In the genomic region with DNA sequence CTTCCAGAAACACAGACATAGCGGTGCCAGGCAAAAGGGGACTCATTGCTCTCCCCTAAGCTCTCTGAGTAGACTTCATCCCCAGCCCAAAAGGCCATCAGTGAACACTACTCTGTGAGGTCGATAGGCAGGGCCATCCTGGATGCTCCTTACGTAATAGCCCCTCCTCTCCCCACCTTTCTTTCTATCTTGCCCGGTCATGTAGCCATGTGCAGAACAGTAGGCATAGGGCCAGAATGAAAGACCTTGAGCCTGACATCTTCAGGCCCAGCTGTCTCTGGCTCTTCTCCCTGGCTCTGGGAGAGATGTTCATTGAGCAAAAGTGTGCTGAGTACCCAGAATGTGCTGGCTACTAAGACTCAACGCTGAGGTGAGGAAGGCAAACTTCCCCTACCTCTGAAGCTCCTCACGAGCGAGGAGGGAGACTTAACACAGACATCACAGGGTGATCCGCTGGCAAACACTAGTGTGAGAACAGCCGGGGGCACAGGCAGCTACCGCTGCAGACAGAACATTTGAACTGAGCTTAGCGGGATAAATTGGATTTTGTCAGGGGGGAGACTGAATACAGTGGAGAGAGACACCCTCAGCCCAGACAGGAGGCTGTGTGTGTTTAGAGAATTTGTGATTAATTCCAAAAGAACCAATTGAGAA, we compare ENCODE assay signal across 21 mouse cellular contexts. TPM values are rescaled to one million over a fixed set of nuclear protein-coding genes. Genes with fewer than 3 reads are reported as not detected.
DNase-seq lines count a peak whose midpoint lies in the region; ATAC-seq and TF ChIP-seq lines count a peak whose summit lies in the region.
"Had no signal": no experiment of that assay in that cellular context is flagged by ENCODE, and none has a peak within 500 bp of the region (broad histone marks: within the 10 kb centered on the region; RNA-seq: fewer than 3 reads in every experiment).

No protein-coding gene starts in this region.

- H3K27ac ChIP-seq in hindbrain, postnatal 0 days, result no peak overlapping the region
- no peak overlapping the region for H3K27ac ChIP-seq in hindbrain, embryonic 13.5 days
- no peak overlapping the region for H3K27ac ChIP-seq in midbrain, embryonic 13.5 days
- H3K27ac ChIP-seq in midbrain, embryonic 15.5 days, result no peak overlapping the region
- H3K27ac ChIP-seq in midbrain, postnatal 0 days (ENCODE audit: low read depth, low read length), result no peak overlapping the region
- no peak overlapping the region for H3K27ac ChIP-seq in embryonic facial prominence, embryonic 10.5 days (replicated peaks)
- H3K27ac ChIP-seq: forebrain, embryonic 12.5 days; heart, adult 2 months; hindbrain, embryonic 10.5 days; limb, embryonic 15.5 days had no signal

- ATAC-seq in hindbrain, postnatal 0 days, result 0 out of 2 replicates have a peak, but pooled peaks have one; percentile 15
- no peak for ATAC-seq in hindbrain, embryonic 13.5 days (ENCODE audit: low FRiP score)
- 0 out of 2 replicates have a peak, but pooled peaks have one; percentile 6 for ATAC-seq in midbrain, embryonic 13.5 days
- ATAC-seq in midbrain, embryonic 15.5 days (replicated peaks), result no peak
- ATAC-seq in midbrain, postnatal 0 days (ENCODE audit: low FRiP score), result no peak
- ATAC-seq: inflammation-experienced regulatory T-cells, adult 6 months had no signal

- H3K9me3 ChIP-seq in hindbrain, postnatal 0 days (ENCODE audit: low read length), result no peaks in the 10 kb centered on the region
- H3K9me3 ChIP-seq in hindbrain, embryonic 13.5 days, result no peaks in the 10 kb centered on the region
- no peaks in the 10 kb centered on the region for H3K9me3 ChIP-seq in midbrain, embryonic 13.5 days
- no peaks in the 10 kb centered on the region for H3K9me3 ChIP-seq in midbrain, embryonic 15.5 days
- H3K9me3 ChIP-seq in midbrain, postnatal 0 days (ENCODE audit: low read length), result no peaks in the 10 kb centered on the region
- H3K9me3 ChIP-seq in embryonic facial prominence, embryonic 10.5 days, result no peaks in the 10 kb centered on the region
- H3K9me3 ChIP-seq: forebrain, embryonic 12.5 days; hindbrain, embryonic 10.5 days; limb, embryonic 15.5 days had no signal

- no peaks in the 10 kb centered on the region for H3K27me3 ChIP-seq in hindbrain, postnatal 0 days (ENCODE audit: insufficient read depth, low read length)
- H3K27me3 ChIP-seq in hindbrain, embryonic 13.5 days, result no peaks in the 10 kb centered on the region
- H3K27me3 ChIP-seq in midbrain, embryonic 13.5 days, result no peaks in the 10 kb centered on the region
- H3K27me3 ChIP-seq in midbrain, embryonic 15.5 days (replicated peaks), result no peaks in the 10 kb centered on the region
- H3K27me3 ChIP-seq in midbrain, postnatal 0 days (ENCODE audit: insufficient read depth, low read length), result no peaks in the 10 kb centered on the region
- no peaks in the 10 kb centered on the region for H3K27me3 ChIP-seq in embryonic facial prominence, embryonic 10.5 days (replicated peaks; ENCODE audit: low read depth, poor library complexity, severe bottlenecking)
- H3K27me3 ChIP-seq: forebrain, embryonic 12.5 days; limb, embryonic 15.5 days had no signal

- no peak overlapping the region for H3K9ac ChIP-seq in hindbrain, postnatal 0 days (replicated peaks; ENCODE audit: low read length)
- H3K9ac ChIP-seq in hindbrain, embryonic 13.5 days, result no peak overlapping the region
- H3K9ac ChIP-seq in midbrain, embryonic 13.5 days (replicated peaks), result no peak overlapping the region
- no peak overlapping the region for H3K9ac ChIP-seq in midbrain, embryonic 15.5 days
- H3K9ac ChIP-seq in midbrain, postnatal 0 days (replicated peaks; ENCODE audit: low read length, poor library complexity, severe bottlenecking), result no peak overlapping the region
- H3K9ac ChIP-seq: forebrain, embryonic 12.5 days; limb, embryonic 15.5 days had no signal

- TF ChIP-seq CTCF in hindbrain, postnatal 0 days (IDR thresholded peaks at IDR 0.05; ENCODE audit: low read depth), result no peak
- no peak for TF ChIP-seq CTCF in midbrain, postnatal 0 days (IDR thresholded peaks at IDR 0.05)

- 62% methylated on average over 11 of the region's 11 CpGs for WGBS in hindbrain, postnatal 0 days
- WGBS in hindbrain, embryonic 13.5 days, result 74% methylated on average over 11 of the region's 11 CpGs
- 64% methylated on average over 11 of the region's 11 CpGs for WGBS in midbrain, embryonic 13.5 days
- WGBS in midbrain, embryonic 15.5 days, result 59% methylated on average over 11 of the region's 11 CpGs
- 48% methylated on average over 11 of the region's 11 CpGs for WGBS in midbrain, postnatal 0 days
- 78% methylated on average over 11 of the region's 11 CpGs for WGBS in embryonic facial prominence, embryonic 10.5 days

- no peak overlapping the region for H3K4me2 ChIP-seq in hindbrain, postnatal 0 days (ENCODE audit: low read depth, low read length)
- no peak overlapping the region for H3K4me2 ChIP-seq in hindbrain, embryonic 13.5 days
- no peak overlapping the region for H3K4me2 ChIP-seq in midbrain, embryonic 13.5 days (replicated peaks)
- H3K4me2 ChIP-seq in midbrain, embryonic 15.5 days, result no peak overlapping the region
- H3K4me2 ChIP-seq in midbrain, postnatal 0 days (ENCODE audit: low read depth, low read length, poor library complexity, severe bottlenecking), result no peak overlapping the region
- H3K4me2 ChIP-seq: forebrain, embryonic 12.5 days; limb, embryonic 15.5 days had no signal

- no peaks in the 10 kb centered on the region for H3K4me1 ChIP-seq in hindbrain, postnatal 0 days (ENCODE audit: insufficient read depth, low read length)
- H3K4me1 ChIP-seq in hindbrain, embryonic 13.5 days (replicated peaks), result no peaks in the 10 kb centered on the region
- H3K4me1 ChIP-seq in midbrain, embryonic 13.5 days (replicated peaks), result 0 out of 2 replicates have a peak, but pooled peaks cover 3% of the 10 kb centered on the region
- H3K4me1 ChIP-seq in midbrain, embryonic 15.5 days, result 0 out of 2 replicates have a peak, but pooled peaks cover 4% of the 10 kb centered on the region
- no peaks in the 10 kb centered on the region; the same call in 1 of the 2 replicates for H3K4me1 ChIP-seq in midbrain, postnatal 0 days (ENCODE audit: insufficient read depth, low read length)
- H3K4me1 ChIP-seq in embryonic facial prominence, embryonic 10.5 days, result no peaks in the 10 kb centered on the region
- H3K4me1 ChIP-seq: limb, embryonic 15.5 days had no signal

- no peaks in the 10 kb centered on the region for H3K36me3 ChIP-seq in hindbrain, postnatal 0 days (ENCODE audit: insufficient read depth, low read length)
- H3K36me3 ChIP-seq in hindbrain, embryonic 13.5 days, result no peaks in the 10 kb centered on the region
- no peaks in the 10 kb centered on the region for H3K36me3 ChIP-seq in midbrain, embryonic 13.5 days
- H3K36me3 ChIP-seq in midbrain, embryonic 15.5 days (replicated peaks), result no peaks in the 10 kb centered on the region
- no peaks in the 10 kb centered on the region for H3K36me3 ChIP-seq in midbrain, postnatal 0 days (ENCODE audit: insufficient read depth, low read length)
- H3K36me3 ChIP-seq in embryonic facial prominence, embryonic 10.5 days (replicated peaks), result no peaks in the 10 kb centered on the region
- H3K36me3 ChIP-seq: forebrain, embryonic 12.5 days; hindbrain, embryonic 10.5 days; limb, embryonic 15.5 days had no signal

- peak; percentile 23 for DNase-seq in hindbrain, postnatal 0 days (ENCODE audit: low spot score)
- peak; percentile 11 for DNase-seq in cerebellum, adult 8-10 months
- peak; percentile 5 for DNase-seq in midbrain, postnatal 0 days (ENCODE audit: low spot score)
- no peak for DNase-seq in spleen, adult 18-20 months
- DNase-seq in embryonic facial prominence, embryonic 10.5 days (ENCODE audit: low spot score), result no peak
- DNase-seq: gastrocnemius, postnatal 14 days; heart, adult 2 months; kidney, postnatal 4 days; lung, adult 18-20 months; lung, postnatal 36 days; right cerebral cortex, adult 18-20 months had no signal

- no peak overlapping the region for H3K4me3 ChIP-seq in hindbrain, postnatal 0 days (ENCODE audit: low read length)
- no peak overlapping the region for H3K4me3 ChIP-seq in hindbrain, embryonic 13.5 days
- H3K4me3 ChIP-seq in midbrain, embryonic 13.5 days (replicated peaks), result no peak overlapping the region
- no peak overlapping the region for H3K4me3 ChIP-seq in midbrain, embryonic 15.5 days
- no peak overlapping the region for H3K4me3 ChIP-seq in midbrain, postnatal 0 days (ENCODE audit: low read depth, low read length)
- no peak overlapping the region for H3K4me3 ChIP-seq in embryonic facial prominence, embryonic 10.5 days
- H3K4me3 ChIP-seq: forebrain, embryonic 12.5 days; heart, adult 2 months; hindbrain, embryonic 10.5 days; limb, embryonic 15.5 days had no signal

RNA-seq across cellular contexts. Expression of a gene that starts 11.8 kb away (rescaled TPM):
- 1.1 TPM in 1 of 2 replicates, not detected in the other for total RNA-seq in hindbrain, postnatal 0 days (2014; rRNA removed)
- not detected in 2 replicates for polyA plus RNA-seq in hindbrain, postnatal 0 days (2015; fragmentation: Nextera tagmentation; extraction: Ambion mirVana)
- polyA plus RNA-seq in hindbrain, embryonic 13.5 days (2015; fragmentation: Nextera tagmentation; extraction: Ambion mirVana), result not detected in 2 replicates
- not detected in 2 replicates for polyA plus RNA-seq in midbrain, embryonic 13.5 days (2015; fragmentation: Nextera tagmentation; extraction: Ambion mirVana)
- not detected in 2 replicates for polyA plus RNA-seq in midbrain, embryonic 15.5 days (2015; fragmentation: Nextera tagmentation; extraction: Ambion mirVana)
- 0.11 TPM in 1 of 2 replicates, not detected in the other for total RNA-seq in midbrain, postnatal 0 days (2014; rRNA removed)
- polyA plus RNA-seq in midbrain, postnatal 0 days (2015; fragmentation: Nextera tagmentation; extraction: Ambion mirVana), result not detected in 2 replicates
- 0.29 and 0.37 TPM in 2 replicates for polyA plus RNA-seq in embryonic facial prominence, embryonic 10.5 days (2016; fragmentation: Nextera tagmentation; extraction: Ambion mirVana)
- total RNA-seq: gastrocnemius, postnatal 14 days; heart, adult 2 months; layer of hippocampus, postnatal 14 days; left cerebral cortex, postnatal 10 days had no signal
- polyA plus RNA-seq: C2C12; hindbrain, embryonic 10.5 days; inflammation-experienced regulatory T-cells, adult 6 months had no signal

RNA-seq across cellular contexts. Expression of a gene that starts 33.8 kb away (rescaled TPM):
- not detected in 2 replicates for total RNA-seq in hindbrain, postnatal 0 days (2014; rRNA removed)
- polyA plus RNA-seq in hindbrain, postnatal 0 days (2015; fragmentation: Nextera tagmentation; extraction: Ambion mirVana), result 0.16 and 0.19 TPM in 2 replicates
- 0.09 TPM in 1 of 2 replicates, not detected in the other for polyA plus RNA-seq in hindbrain, embryonic 13.5 days (2015; fragmentation: Nextera tagmentation; extraction: Ambion mirVana)
- not detected in 2 replicates for polyA plus RNA-seq in midbrain, embryonic 13.5 days (2015; fragmentation: Nextera tagmentation; extraction: Ambion mirVana)
- not detected in 2 replicates for polyA plus RNA-seq in midbrain, embryonic 15.5 days (2015; fragmentation: Nextera tagmentation; extraction: Ambion mirVana)
- total RNA-seq in midbrain, postnatal 0 days (2014; rRNA removed), result not detected in 2 replicates
- polyA plus RNA-seq in midbrain, postnatal 0 days (2015; fragmentation: Nextera tagmentation; extraction: Ambion mirVana), result 0.26 TPM in 1 of 2 replicates, not detected in the other
- not detected in 2 replicates for polyA plus RNA-seq in embryonic facial prominence, embryonic 10.5 days (2016; fragmentation: Nextera tagmentation; extraction: Ambion mirVana)
- total RNA-seq: heart, adult 2 months had no signal
- polyA plus RNA-seq: C2C12; hindbrain, embryonic 10.5 days had no signal

RNA-seq across cellular contexts. Expression of a gene that starts 53.3 kb away (rescaled TPM):
- 1.4 and 1.5 TPM in 2 replicates for total RNA-seq in hindbrain, postnatal 0 days (2014; rRNA removed)
- polyA plus RNA-seq in hindbrain, postnatal 0 days (2015; fragmentation: Nextera tagmentation; extraction: Ambion mirVana), result 0.70 and 0.83 TPM in 2 replicates
- 0.84 and 0.95 TPM in 2 replicates for polyA plus RNA-seq in hindbrain, embryonic 13.5 days (2015; fragmentation: Nextera tagmentation; extraction: Ambion mirVana)
- polyA plus RNA-seq in midbrain, embryonic 13.5 days (2015; fragmentation: Nextera tagmentation; extraction: Ambion mirVana), result 0.45 and 0.62 TPM in 2 replicates
- polyA plus RNA-seq in midbrain, embryonic 15.5 days (2015; fragmentation: Nextera tagmentation; extraction: Ambion mirVana), result 0.68 and 0.91 TPM in 2 replicates
- total RNA-seq in midbrain, postnatal 0 days (2014; rRNA removed), result 0.90 and 1.4 TPM in 2 replicates
- 0.81 and 0.87 TPM in 2 replicates for polyA plus RNA-seq in midbrain, postnatal 0 days (2015; fragmentation: Nextera tagmentation; extraction: Ambion mirVana)
- 0.55 and 0.59 TPM in 2 replicates for polyA plus RNA-seq in embryonic facial prominence, embryonic 10.5 days (2016; fragmentation: Nextera tagmentation; extraction: Ambion mirVana)
- polyA plus RNA-seq: C2C12 had no signal

Comparison
In these comparisons a context has a peak if more than half of its experiments do, and no peak if none do; other contexts are left out.
1. ATAC-seq: peak in hindbrain, postnatal 0 days (single experiment) and midbrain, embryonic 13.5 days (single experiment); none in hindbrain, embryonic 13.5 days (single experiment), midbrain, embryonic 15.5 days (single experiment) and midbrain, postnatal 0 days (single experiment).
2. DNase-seq: peak in hindbrain, postnatal 0 days (single experiment), cerebellum, adult 8-10 months (single experiment) and midbrain, postnatal 0 days (single experiment); none in spleen, adult 18-20 months (0 of 2) and embryonic facial prominence, embryonic 10.5 days (single experiment).